Mouse (Mus musculus) lung, postnatal 36 days (tissue): ENCODE data around the gene Pla2g2c.

Experiments used
- DNase-seq: peaks from one replicate; pipeline ENCODE4 v3.0.0; 2022; ENCODE audit warnings: mixed read lengths

Gene Pla2g2c

DNA sequence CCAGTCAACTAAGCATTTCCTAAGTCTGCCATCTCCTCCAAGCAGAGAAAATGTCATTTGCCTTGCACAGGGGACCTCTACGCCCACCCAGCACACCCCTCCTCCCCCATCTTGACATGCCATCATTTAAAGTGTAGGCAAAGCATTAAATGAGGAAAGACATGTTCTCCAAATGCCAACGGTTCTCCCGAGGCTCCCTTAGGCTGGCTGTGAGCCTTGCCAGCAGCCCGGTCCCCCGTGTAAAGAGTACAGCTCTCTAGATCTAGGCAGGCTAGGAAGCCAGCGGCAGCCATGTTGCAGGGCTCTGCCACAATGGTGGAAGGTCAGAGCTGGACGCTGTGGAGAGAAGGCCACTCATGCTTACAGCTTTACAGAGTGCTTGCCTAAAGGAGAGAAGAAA is 14.6 kb upstream of the Pla2g2c start:
- DNase-seq: no peak

DNA sequence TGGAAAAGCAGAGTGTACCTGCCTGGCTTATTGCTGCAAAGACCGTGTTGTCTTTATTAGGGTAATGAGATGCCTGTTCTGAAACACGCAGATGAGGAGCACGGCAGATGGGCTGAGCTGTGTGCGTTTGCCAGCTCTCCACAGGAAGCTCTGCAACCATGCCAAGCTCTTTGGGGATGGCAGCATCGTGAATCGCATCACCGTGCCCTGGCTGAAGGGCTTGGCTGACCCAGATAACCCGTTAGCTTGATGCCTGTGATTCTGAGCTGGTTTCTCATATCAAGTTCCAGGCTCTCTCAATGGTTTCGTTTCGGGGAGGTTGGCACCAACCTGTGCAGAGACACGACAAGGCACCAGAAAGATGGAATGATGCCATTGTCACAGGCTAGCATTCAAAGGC is 14.0 kb upstream of the Pla2g2c start:
- DNase-seq: no peak

DNA sequence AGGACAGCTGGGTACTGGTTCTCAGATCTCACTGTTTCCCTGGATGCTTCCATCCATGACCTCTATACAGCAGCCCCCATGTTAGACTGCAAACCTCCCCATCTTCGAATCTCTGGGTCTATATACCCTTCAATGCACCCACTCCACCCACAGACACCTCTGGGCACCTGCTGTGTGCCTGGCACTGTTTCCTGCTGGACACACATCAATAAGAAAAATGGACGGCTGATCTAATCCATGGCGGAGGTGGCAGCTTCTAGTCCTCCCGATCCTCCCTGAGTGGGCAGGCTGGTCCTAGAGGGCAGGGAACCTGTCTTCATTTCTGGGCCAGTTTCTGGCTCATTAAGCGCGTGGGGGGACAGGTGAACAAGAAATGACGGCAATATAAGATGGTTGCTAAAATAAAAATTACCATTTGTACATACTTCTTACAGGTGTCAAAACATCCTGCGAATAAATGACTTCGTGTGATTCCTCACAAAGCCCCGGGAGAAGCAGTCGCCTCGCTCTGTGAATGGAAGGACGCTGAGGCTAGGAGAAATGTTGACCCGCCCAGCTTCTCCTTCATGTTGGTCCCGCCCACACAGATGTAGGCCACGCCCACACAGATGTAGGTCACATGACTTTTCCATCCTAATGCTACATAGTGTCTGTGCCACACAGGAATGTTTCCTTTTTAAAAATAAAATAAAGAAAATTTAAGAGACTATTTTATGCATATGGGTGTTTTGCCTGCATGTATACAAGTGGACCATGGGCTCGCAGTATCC is 13.4 kb upstream of the Pla2g2c start:
- DNase-seq: no peak

DNA sequence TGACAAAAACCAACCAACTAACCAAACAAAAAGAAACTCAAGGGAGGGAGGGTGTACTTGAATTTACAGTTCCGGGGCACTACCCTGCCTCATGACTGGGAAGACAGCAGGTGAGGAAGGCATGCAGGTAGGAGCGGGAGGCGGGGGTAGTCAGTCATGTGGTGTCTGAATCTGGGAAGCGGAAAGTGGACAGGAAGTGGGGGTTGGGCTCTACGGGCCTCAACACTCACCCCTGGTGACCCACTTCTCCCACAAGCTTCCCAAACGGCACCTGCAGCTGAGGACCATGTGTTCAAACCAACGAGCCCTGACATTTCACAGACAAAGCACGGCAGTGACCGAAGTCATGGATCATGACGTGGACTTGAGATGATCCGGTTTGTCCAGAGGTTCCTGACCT is 12.5 kb upstream of the Pla2g2c start:
- DNase-seq: no peak

DNA sequence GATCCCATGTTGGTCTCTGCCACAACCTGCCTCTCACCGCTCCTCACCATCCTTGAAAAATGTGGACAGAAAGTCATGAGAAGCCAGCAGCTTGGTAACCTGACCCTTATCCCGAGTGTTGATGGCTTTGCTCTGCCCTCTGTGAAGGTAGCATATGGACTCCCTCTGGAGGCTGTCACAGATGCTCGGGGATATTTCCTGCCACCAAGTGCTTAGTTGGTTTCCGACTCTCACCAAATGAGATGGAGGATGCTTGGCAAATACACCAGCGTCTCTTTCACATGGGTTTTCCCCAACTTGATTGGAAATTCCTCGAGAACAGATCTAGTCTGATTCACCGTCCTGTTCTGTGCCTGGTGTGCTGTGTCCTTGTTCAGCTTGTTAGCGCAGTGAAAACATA is 12.0 kb upstream of the Pla2g2c start:
- DNase-seq: no peak

DNA sequence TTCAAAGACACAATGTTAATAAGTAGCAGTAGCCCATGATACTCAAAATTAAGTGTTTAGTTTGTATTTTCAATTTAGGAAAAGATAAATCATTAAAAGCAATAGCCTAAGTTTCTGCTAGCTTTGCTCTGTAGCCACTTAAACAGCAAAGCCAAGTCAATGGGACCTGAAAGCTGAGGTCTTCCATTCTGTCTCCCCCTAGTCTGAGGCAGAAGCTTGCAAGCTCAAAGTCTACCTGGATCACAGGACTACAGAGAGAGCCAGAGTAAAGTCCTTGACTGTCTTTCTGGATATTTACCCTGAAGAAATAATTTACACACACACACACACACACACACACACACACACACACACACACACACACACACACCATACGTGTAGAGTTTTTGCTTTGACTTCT is 10.4 kb upstream of the Pla2g2c start:
- no peak for DNase-seq

DNA sequence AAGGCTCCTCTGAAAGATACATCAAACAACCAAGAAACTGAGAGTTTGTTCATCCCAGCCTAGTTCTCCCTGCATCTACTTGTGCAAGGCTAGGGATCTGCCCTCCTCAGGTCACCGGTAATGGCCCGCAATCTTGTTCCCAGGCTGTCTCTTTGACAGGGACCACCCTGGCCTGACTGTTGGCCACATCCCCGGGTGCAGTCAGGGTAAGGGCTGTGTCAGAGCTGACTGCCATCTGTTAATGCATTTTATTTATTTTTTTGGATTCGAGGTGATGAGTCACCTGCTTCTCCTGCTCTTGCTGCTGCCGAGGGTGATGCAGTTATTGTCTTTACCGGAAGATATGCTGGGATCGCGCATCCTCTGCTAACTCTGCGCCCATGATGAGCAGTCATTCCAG is 7.9 kb upstream of the Pla2g2c start:
- DNase-seq: no peak

DNA sequence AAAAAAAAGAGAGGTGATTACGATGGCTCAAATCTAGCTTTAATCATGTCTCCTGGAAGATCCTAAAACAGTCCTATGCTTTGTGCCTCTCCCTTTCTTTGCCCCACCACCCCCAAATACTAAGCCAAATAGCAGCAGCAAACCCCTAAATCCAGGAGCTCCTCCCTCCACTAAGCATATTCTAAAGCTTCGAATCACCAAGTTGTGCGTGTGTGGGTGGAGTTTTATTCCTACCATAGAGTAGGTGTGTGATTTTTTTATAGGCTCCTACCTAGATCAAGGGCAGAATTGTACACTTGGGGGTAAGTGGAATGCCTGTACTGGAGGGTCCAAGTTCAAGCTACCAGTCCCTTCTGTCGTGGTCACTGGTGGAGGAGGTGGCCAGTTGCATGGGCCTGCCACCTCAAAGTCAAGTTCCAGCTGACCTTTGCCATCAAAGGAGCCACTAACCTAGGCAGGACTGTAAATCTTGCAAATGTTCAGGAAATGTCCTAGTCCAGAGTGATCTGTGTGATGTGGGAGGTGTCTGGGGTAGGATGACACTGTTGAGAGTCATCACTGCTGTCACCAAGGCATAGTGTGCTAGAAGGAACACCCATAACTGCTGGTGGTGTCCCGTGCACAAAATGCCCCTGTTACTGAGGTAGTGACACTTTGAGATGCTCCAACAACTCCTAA is 5.9 kb upstream of the Pla2g2c start:
- no peak for DNase-seq

DNA sequence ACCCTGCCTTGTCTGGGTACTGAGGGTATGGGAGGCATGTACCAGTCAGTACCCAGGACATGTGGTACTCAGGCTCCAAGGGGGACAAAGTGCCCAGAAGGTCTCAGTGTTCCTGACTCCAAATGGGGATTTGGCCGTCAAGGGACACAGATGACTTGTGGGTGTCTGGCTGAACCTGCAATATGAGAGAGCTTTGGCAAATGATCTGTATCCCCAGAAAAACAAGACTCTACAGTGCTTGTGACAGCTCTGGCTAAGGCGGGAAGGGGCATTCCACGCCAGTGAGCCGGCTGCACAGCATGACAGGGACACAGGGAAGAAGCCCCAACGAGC is 5.4 kb upstream of the Pla2g2c start:
- DNase-seq: no peak

DNA sequence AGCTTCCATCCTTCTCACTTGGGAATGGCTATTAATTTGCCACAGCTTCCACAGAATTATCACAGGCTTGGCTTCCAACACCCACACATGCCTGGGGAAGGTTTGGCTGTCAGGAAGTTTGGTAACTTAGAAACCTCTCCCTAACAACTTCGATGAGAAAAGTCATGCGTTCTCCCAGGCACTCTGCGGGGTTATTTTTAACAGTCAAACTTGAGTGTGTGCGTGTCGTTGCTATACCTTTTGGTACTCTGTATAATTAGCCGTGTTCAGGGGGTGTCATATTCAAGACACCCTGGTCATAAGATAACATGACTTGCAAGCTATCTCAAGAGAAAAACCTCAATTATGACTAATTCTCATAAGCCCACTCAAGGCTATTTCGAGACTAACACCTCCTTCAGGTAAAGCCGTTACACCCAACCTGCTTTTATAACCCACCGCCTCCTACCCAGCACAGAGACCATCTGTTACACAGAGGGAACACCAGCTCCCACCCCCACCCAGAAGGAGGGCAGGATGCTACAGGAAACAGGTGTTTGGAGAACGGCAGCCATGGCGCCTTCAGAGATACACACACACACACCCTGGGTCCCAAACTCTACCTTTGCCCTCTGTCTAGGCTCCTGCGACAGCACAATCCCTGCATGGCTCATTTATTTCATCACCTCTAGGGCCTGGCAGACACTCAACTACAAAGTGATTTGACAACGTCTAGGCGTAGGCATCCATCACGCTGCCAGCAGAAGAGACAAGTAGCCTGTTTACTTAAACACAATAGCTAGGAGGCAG is 905 bp upstream of the Pla2g2c start:
- DNase-seq: peak; percentile 46

DNA sequence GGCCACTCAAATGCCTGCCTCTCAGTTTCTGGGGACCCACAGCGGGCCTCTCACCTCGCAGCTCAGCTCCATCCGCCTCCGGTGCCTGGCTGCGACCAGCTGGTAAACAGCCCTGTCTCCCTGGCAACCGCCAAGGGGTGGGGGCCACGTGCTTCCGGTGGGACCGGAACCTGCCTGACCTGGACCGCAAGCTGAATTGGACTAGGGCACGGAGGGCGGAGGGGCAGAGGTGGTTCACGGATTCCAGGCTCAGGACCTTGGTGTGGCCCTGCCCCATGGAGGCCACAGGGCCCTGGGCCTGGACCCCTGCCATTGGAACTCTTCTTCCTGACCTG is 502 bp downstream of the Pla2g2c start:
- peak; percentile 80 for DNase-seq

DNA sequence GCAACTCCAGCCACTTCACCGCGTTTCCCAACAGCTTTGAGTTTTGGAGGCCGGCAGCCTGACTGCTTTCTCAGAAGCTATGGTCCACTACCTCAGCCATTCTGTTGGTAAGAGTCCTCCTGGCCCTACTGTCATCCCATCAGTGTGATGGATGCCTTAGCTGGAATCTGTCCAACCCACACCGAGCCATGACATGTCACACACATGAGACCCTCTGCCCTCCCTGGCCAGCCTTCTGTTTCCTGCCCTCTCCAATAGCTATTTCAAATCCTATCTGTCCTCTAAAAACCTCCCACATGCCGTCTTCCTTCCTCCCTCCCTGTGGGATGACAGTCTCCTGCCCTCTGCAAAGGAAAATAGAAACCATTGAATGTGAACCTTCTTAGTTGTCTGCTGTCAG is 1.2 kb downstream of the Pla2g2c start:
- no peak for DNase-seq

DNA sequence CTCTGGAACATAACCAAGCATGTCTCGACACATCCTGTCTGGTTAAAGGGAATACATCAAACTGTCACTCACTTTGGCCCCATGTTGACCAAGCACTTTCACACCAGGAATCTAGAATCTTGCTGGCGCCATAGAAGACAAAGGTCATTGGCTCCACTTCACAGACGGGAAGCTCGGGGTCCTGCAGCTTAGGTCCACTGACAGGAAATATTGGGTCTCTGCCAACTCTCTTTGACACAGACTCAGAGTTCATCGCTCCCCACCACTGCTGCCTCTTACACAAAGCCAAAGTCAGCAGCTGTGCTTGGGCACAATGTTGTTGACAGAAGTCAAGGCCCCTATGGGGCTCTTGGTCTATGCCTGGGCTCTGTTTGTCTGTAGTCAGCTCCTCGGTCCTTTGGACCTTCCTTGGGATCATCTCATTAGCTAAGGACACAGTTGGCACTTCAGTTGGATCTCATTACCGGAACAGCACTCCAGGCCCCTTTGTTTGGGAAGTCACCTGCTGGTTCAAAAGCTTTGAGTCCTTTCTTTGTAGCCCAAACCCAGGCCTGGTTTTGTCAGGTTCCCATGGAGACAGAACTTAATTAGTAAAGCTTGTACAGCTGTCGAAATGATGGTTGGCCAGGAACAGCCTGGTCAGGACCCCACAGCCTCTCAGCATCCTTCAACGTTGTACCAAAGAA is 4.6 kb downstream of the Pla2g2c start:
- DNase-seq: peak; percentile 75

DNA sequence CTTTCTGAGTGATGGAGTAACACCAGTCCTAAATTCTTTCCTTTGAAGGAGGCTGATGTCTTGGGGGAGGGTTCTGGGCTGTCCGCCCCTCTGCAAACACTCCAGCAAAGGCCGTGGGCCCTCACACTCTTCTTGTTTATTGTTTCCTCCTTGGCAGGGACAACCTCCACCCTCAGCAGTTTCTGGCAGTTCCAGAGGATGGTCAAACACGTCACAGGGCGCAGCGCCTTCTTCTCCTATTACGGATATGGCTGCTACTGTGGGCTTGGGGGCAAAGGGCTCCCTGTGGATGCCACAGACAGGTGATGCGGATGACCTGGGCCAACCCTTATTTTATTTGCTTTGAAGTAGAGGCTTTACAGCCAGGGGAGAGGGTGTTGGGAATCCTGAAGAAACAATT is 9.5 kb downstream of the Pla2g2c start:
- DNase-seq: no peak

DNA sequence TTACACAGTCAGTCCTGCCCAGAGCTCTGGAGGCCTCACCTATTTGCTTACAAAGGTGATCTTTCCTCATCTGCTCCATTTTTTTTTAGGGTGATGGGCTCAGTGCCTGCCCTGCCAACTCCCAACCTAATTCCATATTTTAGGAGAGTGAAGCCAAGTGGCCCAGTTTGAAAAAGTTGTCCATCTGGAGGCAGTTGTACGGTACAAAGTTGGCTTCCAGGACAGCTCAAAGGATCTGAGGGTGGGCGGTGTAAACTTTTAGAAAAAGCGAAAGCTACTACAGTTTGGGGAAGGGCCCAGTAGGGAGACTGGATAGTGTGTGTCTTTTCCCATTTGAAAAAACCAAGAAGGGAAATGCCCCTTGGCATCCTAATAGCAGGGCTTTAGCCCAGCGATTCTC is 10.3 kb downstream of the Pla2g2c start:
- DNase-seq: no peak

DNA sequence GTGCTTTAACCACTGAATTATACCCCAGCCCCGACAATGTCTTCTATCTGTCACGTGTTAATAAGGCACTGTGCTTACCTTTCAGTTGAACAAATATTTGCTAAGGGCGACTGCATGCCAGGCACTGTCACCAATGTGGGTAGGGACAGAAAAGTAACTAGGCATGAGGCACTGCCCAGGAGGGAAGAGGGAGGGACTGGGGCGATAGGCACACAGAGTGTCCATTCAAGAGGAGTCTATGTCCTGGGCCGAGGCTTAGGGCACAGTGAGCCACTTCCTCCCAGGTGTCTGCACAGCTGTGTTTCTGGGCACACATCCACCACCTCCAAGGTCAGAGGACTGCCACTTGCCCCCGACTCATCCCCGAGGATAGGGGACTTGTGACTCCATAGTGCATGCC is 12.4 kb downstream of the Pla2g2c start, which contains the start of gene Ubxn10:
Gene Ubxn10, minus strand, starts transcription at position 137 of the 400 bp plus-strand sequence.
- peak; percentile 80 for DNase-seq

DNA sequence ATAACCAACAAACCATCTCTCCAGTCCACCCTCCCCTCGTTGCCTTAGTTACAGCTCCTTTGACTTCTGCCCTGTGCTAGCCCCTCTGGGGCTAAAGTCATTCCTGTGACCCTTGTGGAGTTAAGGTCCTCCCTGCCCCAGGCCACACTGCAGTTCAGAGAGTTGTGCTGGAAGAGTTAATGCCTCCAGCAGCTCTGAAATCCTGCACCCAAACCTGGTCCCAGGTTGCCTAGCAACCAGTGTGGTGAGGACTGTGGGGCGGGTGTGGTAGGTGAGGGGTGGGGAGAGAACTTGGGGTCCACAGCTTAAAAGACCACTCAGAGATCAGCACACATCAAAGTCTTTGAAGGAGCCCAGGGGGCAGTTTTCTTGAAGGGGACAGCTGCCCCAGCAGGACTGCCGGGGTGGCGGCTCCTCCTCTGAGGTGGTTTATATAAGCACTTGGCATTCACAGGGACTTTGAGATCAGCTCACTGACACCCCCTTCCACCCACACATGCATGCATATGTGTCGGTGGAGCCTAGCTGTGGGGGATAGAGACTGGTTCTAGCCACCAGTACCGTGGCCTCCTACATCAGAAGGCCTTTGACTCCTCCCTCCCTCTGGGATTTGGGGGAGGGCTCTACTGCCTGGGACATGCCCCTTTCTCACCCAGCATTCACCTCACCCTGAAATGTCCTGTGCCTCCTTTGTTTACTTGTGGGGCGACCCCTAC is 14.7 kb downstream of the Pla2g2c start:
- no peak for DNase-seq

DNA sequence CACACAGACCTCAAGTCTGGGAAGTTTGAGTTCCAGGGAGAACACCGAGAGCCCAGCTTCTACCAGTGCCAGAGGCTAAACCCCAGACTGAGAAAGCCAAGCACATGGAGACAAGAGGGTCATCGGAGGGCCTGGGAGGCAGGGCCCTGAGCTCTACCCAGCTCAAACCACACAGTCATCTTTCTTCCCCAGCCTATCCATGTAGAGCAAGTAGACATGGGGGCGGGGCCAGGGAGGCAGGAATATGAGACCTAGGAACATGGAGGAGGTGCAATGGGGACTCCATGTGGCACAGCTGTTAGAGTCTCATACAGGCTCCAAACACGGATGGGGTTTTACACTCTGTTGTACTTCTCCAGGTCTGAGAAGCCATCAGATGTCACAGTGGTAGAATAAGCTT is 21.3 kb downstream of the Pla2g2c start:
- peak; percentile 59 for DNase-seq

DNA sequence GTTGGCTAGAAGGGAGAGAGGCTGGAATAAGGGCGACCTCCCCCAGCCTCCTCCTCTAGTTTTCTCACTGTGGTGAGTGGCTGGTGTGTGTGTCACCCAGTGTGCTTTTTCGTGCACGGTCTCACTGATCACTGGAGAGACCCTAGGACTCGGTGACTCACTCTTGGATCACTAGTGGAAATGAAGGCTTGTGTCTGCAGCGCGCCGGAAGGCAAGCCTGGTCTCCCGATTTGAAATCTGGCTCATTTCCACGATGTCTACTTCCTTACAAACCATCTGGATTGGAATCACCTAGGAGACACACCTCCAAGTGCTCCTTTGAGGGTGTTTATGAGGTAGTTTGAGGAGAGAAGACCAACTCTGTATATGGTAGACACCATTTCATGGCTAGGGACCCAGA is 22.3 kb downstream of the Pla2g2c start:
- no peak for DNase-seq

DNA sequence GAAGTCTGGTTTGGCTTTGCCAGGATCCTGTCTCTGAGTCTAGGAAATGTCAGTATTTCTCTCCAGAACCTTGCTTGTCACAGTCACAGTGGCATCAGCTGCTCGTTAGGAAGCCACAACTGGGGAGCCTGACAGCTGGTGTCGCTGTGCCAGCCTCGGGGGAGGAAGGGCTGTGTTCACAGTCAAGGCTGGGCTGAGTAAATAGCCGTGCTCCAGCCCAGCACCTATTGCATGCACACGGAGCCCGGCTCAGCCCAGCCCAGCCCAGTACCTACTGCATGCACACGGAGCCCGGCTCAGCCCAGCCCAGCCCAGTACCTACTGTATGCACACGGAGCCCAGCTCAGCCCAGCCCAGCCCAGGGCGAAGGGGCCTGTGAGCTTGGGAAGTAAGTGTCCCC is 23.3 kb downstream of the Pla2g2c start:
- no peak for DNase-seq

DNA sequence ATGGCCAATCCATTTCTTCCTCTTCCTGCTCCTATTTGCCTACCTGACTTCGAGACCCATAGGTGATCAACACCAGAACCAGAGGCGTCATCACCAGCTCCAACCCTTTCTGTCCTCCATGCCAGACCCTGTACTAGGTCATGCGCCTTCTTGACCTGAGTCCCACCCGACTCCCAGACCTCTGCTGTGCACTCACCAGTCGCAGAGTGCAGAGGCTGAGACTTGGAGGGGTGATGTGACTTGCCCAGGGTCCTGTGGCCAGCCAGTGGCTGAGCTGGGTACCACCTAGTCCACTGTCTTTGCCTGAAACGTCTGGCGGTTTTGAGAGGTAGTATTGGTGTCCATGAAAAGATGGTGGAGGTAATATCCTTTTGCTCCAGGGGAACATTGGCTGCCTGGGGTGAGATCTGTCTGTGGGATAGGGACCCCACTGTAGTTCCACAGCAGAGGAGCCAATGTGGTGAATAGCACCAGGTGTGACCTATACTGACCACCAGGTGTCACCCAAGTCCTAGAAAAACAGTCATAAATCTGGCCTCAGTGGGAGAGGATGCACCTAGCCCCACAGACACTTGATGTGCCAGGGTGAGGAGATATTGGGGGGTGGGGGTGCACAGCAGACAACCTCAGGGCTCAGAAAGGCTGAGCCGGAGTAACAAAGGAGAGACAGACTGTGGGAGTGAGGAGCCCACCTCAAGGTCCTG is 23.9 kb downstream of the Pla2g2c start:
- DNase-seq: peak; percentile 71

DNA sequence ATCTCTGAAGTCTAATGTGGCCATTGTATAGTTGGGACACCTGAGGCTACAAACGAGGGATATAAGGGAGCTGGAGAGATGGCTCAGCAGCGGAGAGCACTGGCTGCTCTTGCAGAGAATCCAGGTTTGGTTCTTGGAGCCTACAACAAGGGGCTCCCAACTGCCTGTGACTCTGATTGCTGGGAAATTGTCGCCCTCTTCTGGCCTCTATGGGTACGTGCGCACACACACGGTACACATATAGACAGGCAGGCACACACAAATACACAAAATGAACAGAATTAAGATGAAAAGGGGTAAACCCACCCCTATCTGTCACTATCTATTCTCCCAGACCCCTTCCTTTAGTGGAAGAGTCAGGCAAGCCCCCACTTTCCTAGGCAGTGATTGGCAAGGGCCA is 28.0 kb downstream of the Pla2g2c start:
- DNase-seq: no peak
